Mouse (Mus musculus): ENCODE results near the gene Lrrn2.

GRCm38 (mm10) chr1:132844088-132844804, 35.8 kb upstream of the Lrrn2 start:
- TF ChIP-seq POLR2A (IDR thresholded peaks at IDR 0.05; ENCODE audit: control insufficient read depth, extremely low read depth, insufficient read depth, low read length, poor library complexity) (no peak), CTCF (IDR thresholded peaks at IDR 0.05; ENCODE audit: borderline replicate concordance, control insufficient read depth, extremely low read depth, insufficient read depth, low read length, poor library complexity) (no peak)
